Mouse (Mus musculus): Measurements from ENCODE around the gene Uvssa.
A peak's percentile ranks its signal among the peaks of the same experiment; 100 is the strongest.

Uvssa gene

GRCm38 (mm10) chr5:33371668-33372067, 6.7 kb upstream of the Uvssa start:
- DNase-seq (ENCODE audit: inconsistent age in 2 of 2, low spot score in 1 of 2) = no peak

- DNase-seq (ENCODE audit: inconsistent age in 2 of 2, low spot score in 1 of 2) = no peak
These were observed 5.9 kb upstream of the Uvssa start for GRCm38 (mm10) chr5:33372331-33373038.

- no peak for DNase-seq (ENCODE audit: inconsistent age in 2 of 2, low spot score in 1 of 2)
These were observed 1.2 kb upstream of the Uvssa start for GRCm38 (mm10) chr5:33377176-33377575.

GRCm38 (mm10) chr5:33377801-33378301, 498 bp upstream of the Uvssa start:
- peak in 1 of 2 experiments; percentile 58 for DNase-seq (ENCODE audit: inconsistent age in 2 of 2, low spot score in 1 of 2)

- no peak for DNase-seq (ENCODE audit: inconsistent age in 2 of 2, low spot score in 1 of 2)
These were observed 9.2 kb downstream of the Uvssa start for GRCm38 (mm10) chr5:33387550-33387949.

GRCm38 (mm10) chr5:33393803-33394202, 15.5 kb downstream of the Uvssa start:
- DNase-seq (ENCODE audit: inconsistent age in 2 of 2, low spot score in 1 of 2) = peak; percentile 74 to 93

GRCm38 (mm10) chr5:33395693-33396092, 17.3 kb downstream of the Uvssa start:
- no peak for DNase-seq (ENCODE audit: inconsistent age in 2 of 2, low spot score in 1 of 2)

GRCm38 (mm10) chr5:33396828-33397227, 18.5 kb downstream of the Uvssa start:
- DNase-seq (ENCODE audit: inconsistent age in 2 of 2, low spot score in 1 of 2) = no peak

- DNase-seq (ENCODE audit: inconsistent age in 2 of 2, low spot score in 1 of 2) = no peak
These were observed 22.5 kb downstream of the Uvssa start for GRCm38 (mm10) chr5:33400819-33401218.

- no peak for DNase-seq (ENCODE audit: inconsistent age in 2 of 2, low spot score in 1 of 2)
These were observed 42.0 kb downstream of the Uvssa start for GRCm38 (mm10) chr5:33420313-33420712.

GRCm38 (mm10) chr5:33427461-33427860, 49.1 kb downstream of the Uvssa start:
- DNase-seq (ENCODE audit: inconsistent age in 2 of 2, low spot score in 1 of 2) = no peak

GRCm38 (mm10) chr5:33430106-33430505, 51.8 kb downstream of the Uvssa start:
- no peak for DNase-seq (ENCODE audit: inconsistent age in 2 of 2, low spot score in 1 of 2)

GRCm38 (mm10) chr5:33430511-33431172, 52.3 kb downstream of the Uvssa start:
- DNase-seq (ENCODE audit: inconsistent age in 2 of 2, low spot score in 1 of 2) = peak in 1 of 2 experiments; percentile 35

GRCm38 (mm10) chr5:33431173-33432005, 53.0 kb downstream of the Uvssa start:
- DNase-seq (ENCODE audit: inconsistent age in 2 of 2, low spot score in 1 of 2) = peak in 1 of 2 experiments; percentile 37

GRCm38 (mm10) chr5:33432057-33432935, 53.9 kb downstream of the Uvssa start:
- peak in 1 of 2 experiments; percentile 24 for DNase-seq (ENCODE audit: inconsistent age in 2 of 2, low spot score in 1 of 2)

- DNase-seq (ENCODE audit: inconsistent age in 2 of 2, low spot score in 1 of 2) = no peak
These were observed 55.1 kb downstream of the Uvssa start, which contains the start of gene Nkx1-1 for GRCm38 (mm10) chr5:33433201-33434138. Nkx1-1 (minus strand) TSS chr5:33433976.

- DNase-seq (ENCODE audit: inconsistent age in 2 of 2, low spot score in 1 of 2) = peak in 1 of 2 experiments; percentile 34
These were observed 55.9 kb downstream of the Uvssa start for GRCm38 (mm10) chr5:33434141-33434780.

- DNase-seq (ENCODE audit: inconsistent age in 2 of 2, low spot score in 1 of 2) = no peak
These were observed 56.8 kb downstream of the Uvssa start for GRCm38 (mm10) chr5:33435151-33435550.

GRCm38 (mm10) chr5:33435941-33436340, 57.6 kb downstream of the Uvssa start:
- DNase-seq (ENCODE audit: inconsistent age in 2 of 2, low spot score in 1 of 2) = no peak
